Mouse (Mus musculus): Measurements from ENCODE around the gene Gramd1b. TPM values are rescaled to one million over a fixed set of nuclear protein-coding genes. Genes with fewer than 3 reads are reported as not detected.

Gene Gramd1b
- polyA plus RNA-seq, 1 experiment from 2014 or later: 2.3 TPM

GRCm38 (mm10) chr9:40397036-40397435 is 134.1 kb downstream of the Gramd1b start:
- peak overlapping the region; percentile 36 for H3K4me3 ChIP-seq
- H3K9me3 ChIP-seq (replicated peaks): no peaks in the 10 kb centered on the region
- peak overlapping the region; percentile 78 for H3K27ac ChIP-seq (replicated peaks)
- peak; percentile 53 for DNase-seq (ENCODE audit: low spot score)
- WGBS: 30% methylated on average over 2 of the region's 2 CpGs
- no peaks in the 10 kb centered on the region for H3K27me3 ChIP-seq (ENCODE audit: low read depth, poor library complexity, severe bottlenecking)
- H3K4me1 ChIP-seq: peaks cover 13% of the 10 kb centered on the region
- no peaks in the 10 kb centered on the region for H3K36me3 ChIP-seq

- Histone ChIP-seq H3K9me3 (replicated peaks) (no peaks in the 10 kb centered on the region), H3K4me1 (peaks cover 22% of the 10 kb centered on the region), H3K36me3 (no peaks in the 10 kb centered on the region), H3K4me3 (no peak overlapping the region), H3K27ac (replicated peaks) (no peak overlapping the region), H3K27me3 (ENCODE audit: low read depth, poor library complexity, severe bottlenecking) (no peaks in the 10 kb centered on the region)
- WGBS: 93% methylated on average over 2 of the region's 2 CpGs
- DNase-seq (ENCODE audit: low spot score): no peak
Measured at GRCm38 (mm10) chr9:40396171-40396570, 135.0 kb downstream of the Gramd1b start.

GRCm38 (mm10) chr9:40391852-40392695 is 139.1 kb downstream of the Gramd1b start:
- 14% methylated on average over 20 of the region's 20 CpGs for WGBS
- Histone ChIP-seq H3K36me3 (no peaks in the 10 kb centered on the region), H3K4me3 (peak overlapping the region; percentile 47), H3K27me3 (ENCODE audit: low read depth, poor library complexity, severe bottlenecking) (no peaks in the 10 kb centered on the region), H3K4me1 (peaks cover 28% of the 10 kb centered on the region), H3K27ac (replicated peaks) (peak overlapping the region; percentile 82), H3K9me3 (replicated peaks) (no peaks in the 10 kb centered on the region)
- DNase-seq (ENCODE audit: low spot score): peak; percentile 78

- H3K4me1 ChIP-seq: peaks cover 24% of the 10 kb centered on the region
- no peak for DNase-seq (ENCODE audit: low spot score)
- peak overlapping the region; percentile 82 for H3K27ac ChIP-seq (replicated peaks)
- no peaks in the 10 kb centered on the region for H3K27me3 ChIP-seq (ENCODE audit: low read depth, poor library complexity, severe bottlenecking)
- H3K36me3 ChIP-seq: no peaks in the 10 kb centered on the region
- H3K4me3 ChIP-seq: peak overlapping the region; percentile 47
- no peaks in the 10 kb centered on the region for H3K9me3 ChIP-seq (replicated peaks)
- 69% methylated on average over 17 of the region's 17 CpGs for WGBS
Measured at GRCm38 (mm10) chr9:40391359-40391758, 139.8 kb downstream of the Gramd1b start.

GRCm38 (mm10) chr9:40390904-40391303 is 140.3 kb downstream of the Gramd1b start:
- Histone ChIP-seq H3K4me1 (peaks cover 24% of the 10 kb centered on the region), H3K36me3 (no peaks in the 10 kb centered on the region), H3K27ac (replicated peaks) (peak overlapping the region; percentile 82), H3K27me3 (ENCODE audit: low read depth, poor library complexity, severe bottlenecking) (no peaks in the 10 kb centered on the region), H3K9me3 (replicated peaks) (no peaks in the 10 kb centered on the region), H3K4me3 (peak overlapping the region; percentile 47)
- peak; percentile 24 for DNase-seq (ENCODE audit: low spot score)
- WGBS: 40% methylated on average over 8 of the region's 8 CpGs

GRCm38 (mm10) chr9:40390396-40390760 is 140.8 kb downstream of the Gramd1b start:
- no peak overlapping the region for H3K4me3 ChIP-seq
- H3K36me3 ChIP-seq: no peaks in the 10 kb centered on the region
- no peaks in the 10 kb centered on the region for H3K9me3 ChIP-seq (replicated peaks)
- no peaks in the 10 kb centered on the region for H3K27me3 ChIP-seq (ENCODE audit: low read depth, poor library complexity, severe bottlenecking)
- no peak overlapping the region for H3K27ac ChIP-seq (replicated peaks)
- WGBS: 90% methylated on average over 8 of the region's 8 CpGs
- H3K4me1 ChIP-seq: peaks cover 24% of the 10 kb centered on the region
- no peak for DNase-seq (ENCODE audit: low spot score)

GRCm38 (mm10) chr9:40389669-40390395 is 141.4 kb downstream of the Gramd1b start:
- Histone ChIP-seq H3K36me3 (no peaks in the 10 kb centered on the region), H3K27ac (replicated peaks) (no peak overlapping the region), H3K4me3 (no peak overlapping the region), H3K27me3 (ENCODE audit: low read depth, poor library complexity, severe bottlenecking) (no peaks in the 10 kb centered on the region), H3K9me3 (replicated peaks) (no peaks in the 10 kb centered on the region), H3K4me1 (peaks cover 24% of the 10 kb centered on the region)
- 94% methylated on average over 8 of the region's 8 CpGs for WGBS
- DNase-seq (ENCODE audit: low spot score): no peak

GRCm38 (mm10) chr9:40389175-40389574 is 142.0 kb downstream of the Gramd1b start:
- no peaks in the 10 kb centered on the region for H3K27me3 ChIP-seq (ENCODE audit: low read depth, poor library complexity, severe bottlenecking)
- no peaks in the 10 kb centered on the region for H3K9me3 ChIP-seq (replicated peaks)
- H3K4me3 ChIP-seq: no peak overlapping the region
- H3K27ac ChIP-seq (replicated peaks): no peak overlapping the region
- WGBS: 84% methylated on average over 6 of the region's 6 CpGs
- peaks cover 24% of the 10 kb centered on the region for H3K4me1 ChIP-seq
- no peak for DNase-seq (ENCODE audit: low spot score)
- H3K36me3 ChIP-seq: no peaks in the 10 kb centered on the region

GRCm38 (mm10) chr9:40384781-40385180 is 146.4 kb downstream of the Gramd1b start:
- WGBS: 91% methylated on average over 5 of the region's 5 CpGs
- H3K4me3 ChIP-seq: no peak overlapping the region
- H3K9me3 ChIP-seq (replicated peaks): no peaks in the 10 kb centered on the region
- peaks cover 13% of the 10 kb centered on the region for H3K4me1 ChIP-seq
- no peak for DNase-seq (ENCODE audit: low spot score)
- no peaks in the 10 kb centered on the region for H3K27me3 ChIP-seq (ENCODE audit: low read depth, poor library complexity, severe bottlenecking)
- H3K27ac ChIP-seq (replicated peaks): no peak overlapping the region
- no peaks in the 10 kb centered on the region for H3K36me3 ChIP-seq

- no peak for DNase-seq (ENCODE audit: low spot score)
- no peaks in the 10 kb centered on the region for H3K27me3 ChIP-seq (ENCODE audit: low read depth, poor library complexity, severe bottlenecking)
- H3K36me3 ChIP-seq: no peaks in the 10 kb centered on the region
- WGBS: 87% methylated on average over 3 of the region's 3 CpGs
- H3K4me3 ChIP-seq: no peak overlapping the region
- H3K4me1 ChIP-seq: peaks cover 13% of the 10 kb centered on the region
- H3K27ac ChIP-seq (replicated peaks): peak overlapping the region; percentile 55; the same call in 1 of the 2 replicates
- H3K9me3 ChIP-seq (replicated peaks): no peaks in the 10 kb centered on the region
Measured at GRCm38 (mm10) chr9:40382508-40382907, 148.7 kb downstream of the Gramd1b start.

GRCm38 (mm10) chr9:40381416-40382411 is 149.5 kb downstream of the Gramd1b start:
- Histone ChIP-seq H3K36me3 (no peaks in the 10 kb centered on the region), H3K4me3 (no peak overlapping the region), H3K27ac (replicated peaks) (peak overlapping the region; percentile 59), H3K9me3 (replicated peaks) (no peaks in the 10 kb centered on the region), H3K27me3 (ENCODE audit: low read depth, poor library complexity, severe bottlenecking) (no peaks in the 10 kb centered on the region), H3K4me1 (peaks cover 20% of the 10 kb centered on the region)
- peak; percentile 13 for DNase-seq (ENCODE audit: low spot score)
- WGBS: 11% methylated on average over 15 of the region's 15 CpGs
